Mouse (Mus musculus): ENCODE data around the gene Dbp. TPM values are rescaled to one million over a fixed set of nuclear protein-coding genes. Genes with fewer than 3 reads are reported as not detected.
"Not testable (repeated sequence)": the region's sequence is repeated elsewhere in the genome, so short reads cannot be mapped to it uniquely, and the experiment has no call there.

The Dbp gene
- polyA plus RNA-seq (2015; fragmentation: Nextera tagmentation; extraction: Ambion mirVana): 10.6 and 13.4 TPM in 2 replicates

- DNase-seq (ENCODE audit: low spot score): peak; percentile 99
These were observed at the start of gene Dbp for GRCm38 (mm10) chr7:45704730-45705442. Dbp (plus strand) TSS chr7:45705088.

- no peak for DNase-seq (ENCODE audit: low spot score)
These were observed 44.0 kb upstream of the Dbp start for GRCm38 (mm10) chr7:45660746-45661478.

DNA sequence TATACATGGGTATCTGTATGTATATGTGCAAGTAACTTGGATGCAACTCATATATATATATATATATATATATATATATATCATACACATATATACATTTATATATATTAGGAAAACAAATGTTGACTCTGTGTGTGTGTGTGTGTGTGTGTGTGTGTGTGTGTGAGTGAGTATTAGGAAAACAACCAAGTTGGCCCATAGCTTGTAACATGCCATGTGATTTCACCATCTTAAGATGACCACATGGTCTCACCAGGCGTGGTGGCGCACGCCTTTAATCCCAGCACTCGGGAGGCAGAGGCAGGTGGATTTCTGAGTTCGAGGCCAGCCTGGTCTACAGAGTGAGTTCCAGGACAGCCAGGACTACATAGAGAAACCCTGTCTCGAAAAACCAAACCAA is 43.2 kb upstream of the Dbp start:
- not testable (repeated sequence) for DNase-seq (ENCODE audit: low spot score)

GRCm38 (mm10) chr7:45665303-45666138 is 39.4 kb upstream of the Dbp start:
- no peak for DNase-seq (ENCODE audit: low spot score)

GRCm38 (mm10) chr7:45666161-45666560 is 38.7 kb upstream of the Dbp start, which contains the start of gene Fut2:
Fut2 (minus strand) TSS chr7:45666394.
- no peak for DNase-seq (ENCODE audit: low spot score)

DNA sequence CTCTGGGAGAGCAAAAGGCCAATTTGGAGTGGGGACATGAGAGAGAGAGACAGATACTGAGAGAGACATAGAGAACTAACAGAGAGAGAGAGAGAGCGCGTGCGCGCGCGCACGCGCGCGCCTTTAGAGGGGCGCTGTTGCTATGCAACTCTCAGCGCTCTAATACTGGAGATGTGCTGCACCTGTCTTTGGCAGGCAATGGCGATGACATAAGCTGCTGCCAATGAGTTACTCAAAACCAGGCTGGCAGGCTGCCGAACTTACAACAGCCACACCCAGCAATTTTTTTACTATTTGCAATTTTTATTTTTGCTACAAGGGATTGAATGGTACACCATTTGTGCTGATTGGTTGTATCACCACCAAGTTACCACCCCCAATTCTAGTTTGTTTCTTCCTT is 37.1 kb upstream of the Dbp start:
- no peak for DNase-seq (ENCODE audit: low spot score)

- no peak for DNase-seq (ENCODE audit: low spot score)
These were observed 36.0 kb upstream of the Dbp start for GRCm38 (mm10) chr7:45668921-45669320.

- DNase-seq (ENCODE audit: low spot score): no peak
These were observed 27.1 kb upstream of the Dbp start for GRCm38 (mm10) chr7:45677627-45678295.

DNA sequence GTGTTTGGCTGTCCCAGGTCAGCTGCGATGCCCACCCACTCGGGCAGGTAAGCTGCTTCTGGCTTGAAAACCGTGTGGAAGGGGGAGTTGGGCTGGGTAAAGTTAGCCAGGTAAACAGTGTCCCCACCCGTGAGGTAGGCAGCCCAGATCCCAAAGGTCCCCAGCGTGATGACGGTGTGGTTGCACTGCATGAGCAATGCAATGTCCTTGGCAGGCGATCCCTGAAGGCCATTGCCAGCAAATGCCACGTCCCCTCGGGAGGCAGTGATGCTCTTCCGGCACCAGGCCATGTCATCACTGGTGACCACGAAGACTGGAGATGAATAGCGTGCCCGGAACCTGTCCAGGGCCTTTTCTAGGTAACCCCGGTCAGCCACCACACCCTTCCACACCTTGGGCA is 26.4 kb upstream of the Dbp start:
- no peak for DNase-seq (ENCODE audit: low spot score)

DNA sequence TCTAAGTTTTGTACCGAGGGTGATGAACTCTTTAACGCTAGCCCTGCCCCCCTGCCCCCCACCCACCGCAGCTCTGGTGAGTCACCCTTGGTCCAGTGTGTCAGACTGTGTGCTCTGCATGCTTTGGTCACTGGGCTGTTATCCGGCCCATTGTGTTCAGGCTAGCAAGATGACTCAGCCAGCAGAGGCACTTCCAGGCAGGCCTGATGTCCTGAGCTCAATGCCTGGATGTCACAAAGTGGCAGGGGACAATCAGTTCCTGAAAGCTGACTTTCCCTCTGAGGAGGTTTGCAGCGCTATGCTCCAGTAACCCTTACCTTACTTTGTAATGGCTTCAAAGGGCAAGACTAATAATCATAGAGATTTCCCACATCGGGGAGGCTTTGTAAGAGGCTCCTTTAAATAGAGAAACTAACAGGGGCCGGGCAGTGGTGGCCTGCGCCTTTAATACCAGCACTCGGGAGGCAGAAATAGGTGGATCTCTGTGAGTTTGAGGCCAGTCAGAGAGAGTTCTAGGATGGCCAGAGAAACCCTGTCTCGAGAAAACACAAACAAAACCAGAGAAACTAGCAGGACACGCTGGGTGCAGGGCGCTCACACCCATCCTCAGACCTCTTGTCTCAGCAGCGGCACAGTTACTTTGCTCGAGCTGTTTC is 24.8 kb upstream of the Dbp start:
- DNase-seq (ENCODE audit: low spot score): no peak

DNA sequence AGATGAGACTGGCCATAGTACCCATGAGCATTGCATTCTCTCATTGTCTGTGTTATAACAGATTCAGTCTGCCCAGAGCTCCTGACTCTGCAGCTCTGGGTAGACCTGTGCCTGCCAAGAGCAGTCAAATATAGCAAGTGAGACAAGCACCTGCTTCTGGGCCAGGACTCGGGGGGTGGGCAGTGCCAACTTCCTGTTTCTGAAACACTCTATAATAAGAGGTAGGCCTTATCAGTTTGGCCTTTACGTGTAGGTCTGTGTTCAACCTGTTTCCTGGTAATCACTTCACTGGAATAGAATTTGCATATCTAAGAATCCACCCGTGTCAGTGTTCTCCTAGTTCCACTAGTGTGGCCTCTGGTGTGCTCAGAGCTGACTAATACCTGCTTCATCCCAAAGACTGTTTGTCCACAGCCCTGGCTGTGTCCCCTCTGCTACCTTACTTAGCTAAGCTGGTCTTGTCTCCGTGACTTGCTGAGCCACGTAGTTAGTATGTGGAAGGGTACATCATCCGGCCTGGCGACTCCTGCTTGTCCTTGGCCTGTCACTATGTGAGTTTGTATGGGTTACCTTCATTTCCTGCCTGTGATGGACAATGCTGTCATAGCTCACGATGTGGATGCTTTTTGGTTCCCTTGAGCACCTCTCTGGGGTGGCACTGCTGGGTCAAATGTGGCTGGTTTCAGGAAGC is 23.7 kb upstream of the Dbp start:
- DNase-seq (ENCODE audit: low spot score): peak; percentile 40

GRCm38 (mm10) chr7:45682144-45683126 is 22.5 kb upstream of the Dbp start:
- peak; percentile 90 for DNase-seq (ENCODE audit: low spot score)

DNA sequence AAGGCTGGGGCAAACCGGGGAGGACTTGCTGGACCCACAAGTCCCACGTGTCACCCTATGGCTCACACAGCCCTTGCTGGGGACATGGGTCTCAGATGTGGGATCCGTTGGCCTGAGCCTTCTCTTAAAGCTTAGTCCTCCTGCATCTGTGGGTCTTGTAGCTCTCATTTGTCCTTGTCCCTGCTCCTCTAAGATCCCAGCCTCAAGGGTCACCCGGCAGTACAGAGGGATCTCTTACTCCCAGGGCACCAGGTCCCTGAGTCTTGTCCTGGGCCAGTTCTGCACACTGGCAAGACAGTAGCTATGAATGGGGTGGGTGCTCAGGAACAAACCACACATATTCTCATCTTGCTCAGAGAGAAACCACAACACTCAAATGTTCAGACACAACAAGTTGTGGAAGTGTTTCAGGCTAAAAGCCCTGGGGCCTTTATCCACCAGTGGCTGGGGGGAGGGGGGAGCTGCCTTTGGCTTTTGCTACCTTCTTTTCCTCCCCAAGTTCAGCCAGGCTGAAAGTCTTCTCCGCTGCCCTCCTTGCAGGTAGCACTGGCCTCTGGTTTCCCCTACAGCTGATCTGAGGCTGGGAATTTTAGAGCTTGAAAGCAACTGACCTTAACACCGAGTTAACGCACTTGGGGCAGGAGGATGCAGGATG is 21.4 kb upstream of the Dbp start, which contains the start of gene Ntn5:
Ntn5 (plus strand) TSS at position 627 of the 655 bp plus-strand sequence.
- DNase-seq (ENCODE audit: low spot score): peak; percentile 14

DNA sequence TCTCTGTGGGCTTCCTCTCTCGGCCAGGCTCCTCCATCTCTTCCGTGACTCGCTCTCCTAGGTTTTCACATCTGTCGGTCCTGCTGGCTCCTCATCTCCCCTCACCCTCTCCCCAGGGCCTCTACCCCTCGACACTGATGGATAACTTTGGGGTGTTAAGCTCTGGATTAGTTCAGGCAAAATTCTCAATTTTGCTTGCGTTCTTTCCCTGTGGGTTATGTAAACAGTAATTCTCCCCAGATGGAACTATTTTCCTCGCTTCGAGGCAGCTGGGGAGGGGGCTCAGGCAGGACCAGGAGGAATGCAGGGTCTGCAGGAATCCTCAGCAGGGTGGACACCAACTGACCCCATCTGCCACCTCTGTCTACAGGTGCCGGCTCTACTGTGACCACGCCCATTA is 19.1 kb upstream of the Dbp start:
- DNase-seq (ENCODE audit: low spot score): no peak

DNA sequence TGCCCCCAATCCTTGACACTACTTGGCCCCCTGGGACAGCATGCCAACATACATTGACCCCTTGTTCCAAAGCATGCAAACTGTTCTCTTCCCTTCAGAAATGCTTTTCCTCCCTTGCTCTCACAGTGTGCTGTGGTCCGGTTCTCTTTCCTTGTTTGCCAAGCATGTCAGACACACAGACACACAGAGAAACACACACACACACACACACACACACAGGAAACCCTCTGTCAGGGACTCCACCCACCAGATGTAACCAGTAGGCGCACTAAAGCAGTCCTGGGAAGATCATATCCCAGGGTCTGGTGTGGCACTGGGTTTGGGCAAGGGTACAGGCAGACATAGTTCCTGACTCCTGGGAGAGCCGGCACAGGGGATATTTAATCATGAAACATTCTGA is 18.0 kb upstream of the Dbp start:
- DNase-seq (ENCODE audit: low spot score): no peak

DNA sequence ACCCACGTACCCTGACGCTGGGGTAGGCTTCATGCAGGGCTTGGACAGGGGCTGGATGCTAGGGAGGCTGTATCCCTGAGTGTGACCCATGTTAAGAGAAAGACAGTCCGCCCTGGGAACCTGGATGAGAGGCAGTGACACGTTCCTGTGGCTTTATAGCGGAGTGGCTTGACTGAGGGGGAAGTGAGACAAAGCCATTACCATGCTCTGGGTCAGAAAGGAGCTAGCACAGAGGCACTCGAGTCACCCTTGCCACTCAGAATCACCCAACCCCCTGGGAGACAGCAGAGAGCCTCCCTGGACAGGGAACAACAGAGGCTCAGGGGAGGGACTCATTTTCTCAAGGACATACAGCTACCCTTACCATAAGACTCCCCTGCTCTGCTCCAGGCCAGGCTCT is 15.8 kb upstream of the Dbp start:
- DNase-seq (ENCODE audit: low spot score): no peak

GRCm38 (mm10) chr7:45689800-45690199 is 15.1 kb upstream of the Dbp start:
- no peak for DNase-seq (ENCODE audit: low spot score)

- DNase-seq (ENCODE audit: low spot score): no peak
These were observed 12.5 kb upstream of the Dbp start for GRCm38 (mm10) chr7:45692364-45692763.

All from thymus, postnatal 0 days (tissue).